Mouse (Mus musculus): ENCODE measurements around the gene A730071L15Rik. TPM values are rescaled to one million over a fixed set of nuclear protein-coding genes. Genes with fewer than 3 reads are reported as not detected.

A730071L15Rik gene
- not detected for total RNA-seq (2021)

- DNase-seq (ENCODE audit: low spot score in 2 of 2), result peak in 1 of 2 experiments; percentile 17
- intact Hi-C loops (cut with DNase I), result loop anchor here (5.0 kb wide), 1 partner anchor 63 kb away; no protein-coding TSS in a partner anchor
Measured at GRCm38 (mm10) chr11:6199410-6200086, at the start of gene A730071L15Rik. Gene A730071L15Rik (plus strand): TSS chr11:6200029.

- no peak for DNase-seq (ENCODE audit: low spot score in 2 of 2)
- intact Hi-C loops (cut with DNase I), result no loop called here
Measured at GRCm38 (mm10) chr11:6152864-6153263, 47.0 kb upstream of the A730071L15Rik start.

- intact Hi-C loops (cut with DNase I), result loop anchor here (1.0 kb wide), 2 partner anchors 25 to 34 kb away; no protein-coding TSS in a partner anchor
Measured at GRCm38 (mm10) chr11:6154211-6154701, 45.6 kb upstream of the A730071L15Rik start.

GRCm38 (mm10) chr11:6156651-6157050 is 43.2 kb upstream of the A730071L15Rik start:
- intact Hi-C loops (cut with DNase I), result no loop called here
- no peak for DNase-seq (ENCODE audit: low spot score in 2 of 2)

More at GRCm38 (mm10) chr11:6154211-6154701, 45.6 kb upstream of the A730071L15Rik start:
- DNase-seq (ENCODE audit: low spot score in 2 of 2), result peak; percentile 54 to 85

GRCm38 (mm10) chr11:6157119-6157518 is 42.7 kb upstream of the A730071L15Rik start:
- DNase-seq (ENCODE audit: low spot score in 2 of 2), result no peak
- intact Hi-C loops (cut with DNase I), result no loop called here

GRCm38 (mm10) chr11:6158515-6158914 is 41.3 kb upstream of the A730071L15Rik start:
- intact Hi-C loops (cut with DNase I), result no loop called here

GRCm38 (mm10) chr11:6159704-6160275 is 40.0 kb upstream of the A730071L15Rik start:
- intact Hi-C loops (cut with DNase I), result no loop called here
- DNase-seq (ENCODE audit: low spot score in 2 of 2), result no peak

More at GRCm38 (mm10) chr11:6158515-6158914, 41.3 kb upstream of the A730071L15Rik start:
- no peak for DNase-seq (ENCODE audit: low spot score in 2 of 2)

GRCm38 (mm10) chr11:6160663-6161271 is 39.1 kb upstream of the A730071L15Rik start:
- intact Hi-C loops (cut with DNase I), result no loop called here

GRCm38 (mm10) chr11:6161549-6161948 is 38.3 kb upstream of the A730071L15Rik start:
- intact Hi-C loops (cut with DNase I), result no loop called here
- no peak for DNase-seq (ENCODE audit: low spot score in 2 of 2)

More at GRCm38 (mm10) chr11:6160663-6161271, 39.1 kb upstream of the A730071L15Rik start:
- DNase-seq (ENCODE audit: low spot score in 2 of 2), result no peak

GRCm38 (mm10) chr11:6163062-6163461 is 36.8 kb upstream of the A730071L15Rik start:
- no peak for DNase-seq (ENCODE audit: low spot score in 2 of 2)
- intact Hi-C loops (cut with DNase I), result no loop called here

GRCm38 (mm10) chr11:6163706-6164105 is 36.1 kb upstream of the A730071L15Rik start:
- DNase-seq (ENCODE audit: low spot score in 2 of 2), result peak in 1 of 2 experiments; percentile 78
- intact Hi-C loops (cut with DNase I), result no loop called here

- no peak for DNase-seq (ENCODE audit: low spot score in 2 of 2)
- intact Hi-C loops (cut with DNase I), result no loop called here
Measured at GRCm38 (mm10) chr11:6164781-6165180, 35.0 kb upstream of the A730071L15Rik start.

GRCm38 (mm10) chr11:6165391-6166081 is 34.3 kb upstream of the A730071L15Rik start:
- intact Hi-C loops (cut with DNase I), result no loop called here
- no peak for DNase-seq (ENCODE audit: low spot score in 2 of 2)

GRCm38 (mm10) chr11:6166351-6166750 is 33.5 kb upstream of the A730071L15Rik start:
- no peak for DNase-seq (ENCODE audit: low spot score in 2 of 2)
- intact Hi-C loops (cut with DNase I), result no loop called here

GRCm38 (mm10) chr11:6169041-6169663 is 30.7 kb upstream of the A730071L15Rik start:
- no peak for DNase-seq (ENCODE audit: low spot score in 2 of 2)
- intact Hi-C loops (cut with DNase I), result no loop called here

GRCm38 (mm10) chr11:6174719-6175118 is 25.1 kb upstream of the A730071L15Rik start:
- intact Hi-C loops (cut with DNase I), result loop anchor here (1.0 kb wide), 1 partner anchor 54 kb away; no protein-coding TSS in a partner anchor
- peak in 1 of 2 experiments; percentile 83 for DNase-seq (ENCODE audit: low spot score in 2 of 2)

GRCm38 (mm10) chr11:6175506-6175905 is 24.3 kb upstream of the A730071L15Rik start:
- DNase-seq (ENCODE audit: low spot score in 2 of 2), result no peak
- intact Hi-C loops (cut with DNase I), result loop anchor here (1.0 kb wide), 1 partner anchor 55 kb away; no protein-coding TSS in a partner anchor

GRCm38 (mm10) chr11:6177781-6178420 is 21.9 kb upstream of the A730071L15Rik start:
- DNase-seq (ENCODE audit: low spot score in 2 of 2), result no peak
- intact Hi-C loops (cut with DNase I), result loop anchor here (1.0 kb wide), 1 partner anchor 113 kb away; no protein-coding TSS in a partner anchor

Data from left cerebral cortex, postnatal 25 days (tissue).